Mouse (Mus musculus) mouse embryonic stem cell (cell line): ENCODE results near the gene Paqr7.
"Not testable (repeated sequence)": the region's sequence is repeated elsewhere in the genome, so short reads cannot be mapped to it uniquely, and the experiment has no call there.

Source experiments
- in situ Hi-C, 2 experiments: fragments of 300-500 bp; cut with MboI; formaldehyde crosslinking; loops; 1 replicate in 1 of 2; 3 replicates in 1 of 2; pipeline ENCODE4 v1.14.3; 2019 to 2020; ENCODE audit warnings: low sequenced_read_pairs in 2 of 2, low pct_unique_long_range_greater_than_20kb in 1 of 2, mixed read lengths in 1 of 2; ENCODE audit not compliant: unreplicated experiment in 1 of 2

Paqr7 gene

DNA sequence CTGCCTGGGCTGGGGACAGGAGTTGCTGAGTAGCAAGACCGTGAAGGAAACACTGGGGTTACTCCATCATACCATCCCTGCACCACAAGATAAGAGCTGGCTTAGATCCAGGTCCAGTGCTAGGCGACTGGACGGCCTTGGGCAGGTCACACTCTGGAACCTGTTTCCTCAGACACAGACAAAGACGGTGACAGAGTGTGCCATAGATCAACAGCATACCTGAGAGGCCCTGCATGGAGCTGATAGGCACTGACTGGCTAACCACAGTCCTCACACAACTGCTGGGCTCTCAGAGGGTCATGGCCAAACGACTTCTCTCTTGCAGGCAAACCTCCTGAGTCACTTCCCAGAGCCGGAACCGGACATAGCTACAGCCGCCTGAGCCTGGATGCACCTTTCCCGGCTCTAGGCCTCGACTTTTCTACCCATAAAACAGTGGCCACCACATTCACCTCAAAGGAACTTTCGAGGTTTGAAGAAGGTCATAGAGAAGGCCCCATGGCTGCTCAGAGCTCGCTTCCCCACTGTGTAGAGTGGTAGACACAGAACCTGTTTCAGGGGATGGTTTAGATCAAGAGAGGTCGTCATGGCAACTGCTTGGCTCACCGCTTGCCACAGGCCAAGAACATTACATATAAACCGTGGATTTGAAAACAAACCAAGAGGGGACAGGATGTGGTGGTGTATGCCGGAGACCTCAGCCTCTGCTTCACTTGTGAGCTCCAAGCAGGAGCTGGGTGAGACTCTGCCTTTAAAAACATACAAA, 1.5 kb upstream of the Paqr7 start:
- in situ Hi-C loops: no loop called here

GRCm38 (mm10) chr4:134495546-134495923, 962 bp upstream of the Paqr7 start:
- in situ Hi-C loops: no loop called here

DNA sequence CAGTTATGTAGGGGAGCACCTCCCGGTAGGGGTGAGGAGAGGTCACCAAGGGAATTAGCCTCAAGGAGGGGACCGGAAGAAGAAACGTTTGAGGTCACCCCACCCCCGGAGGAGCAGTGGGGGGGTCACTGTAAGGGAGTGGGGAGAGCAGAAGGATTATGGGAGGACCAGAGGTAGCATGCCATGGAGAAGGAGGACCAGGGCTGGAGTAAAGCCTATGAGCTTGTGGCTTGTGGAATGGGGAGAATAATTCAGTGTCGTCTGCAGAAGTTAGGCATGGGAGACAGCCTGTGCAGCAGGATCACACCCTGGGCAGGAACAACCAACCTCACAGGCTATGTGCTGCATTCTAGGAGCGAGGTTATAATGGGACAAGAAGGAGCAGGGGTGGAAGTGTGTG, 726 bp downstream of the Paqr7 start:
- in situ Hi-C loops: no loop called here

GRCm38 (mm10) chr4:134497986-134498731, 1.7 kb downstream of the Paqr7 start:
- in situ Hi-C loops: no loop called here

DNA sequence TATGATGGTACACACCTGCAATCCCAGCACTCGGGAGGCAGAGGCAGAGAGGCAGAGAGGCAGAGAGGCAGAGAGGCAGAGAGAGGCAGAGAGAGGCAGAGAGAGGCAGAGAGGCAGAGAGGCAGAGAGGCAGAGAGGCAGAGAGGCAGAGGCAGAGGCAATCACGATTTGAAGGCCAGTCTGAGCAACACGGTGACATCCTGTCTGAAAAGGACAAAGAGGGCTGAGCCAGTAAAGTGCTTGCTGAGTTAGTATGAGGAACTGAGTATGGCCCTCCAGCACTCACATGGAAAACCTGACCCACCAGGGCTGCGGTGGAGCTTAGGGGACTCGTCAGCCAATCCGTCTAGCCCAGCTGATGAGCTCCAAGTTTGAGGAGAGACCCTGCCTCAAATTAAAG, 2.5 kb downstream of the Paqr7 start:
- in situ Hi-C loops: not testable (repeated sequence)

- in situ Hi-C loops: no loop called here
Measured at GRCm38 (mm10) chr4:134501095-134501494, 4.6 kb downstream of the Paqr7 start.

DNA sequence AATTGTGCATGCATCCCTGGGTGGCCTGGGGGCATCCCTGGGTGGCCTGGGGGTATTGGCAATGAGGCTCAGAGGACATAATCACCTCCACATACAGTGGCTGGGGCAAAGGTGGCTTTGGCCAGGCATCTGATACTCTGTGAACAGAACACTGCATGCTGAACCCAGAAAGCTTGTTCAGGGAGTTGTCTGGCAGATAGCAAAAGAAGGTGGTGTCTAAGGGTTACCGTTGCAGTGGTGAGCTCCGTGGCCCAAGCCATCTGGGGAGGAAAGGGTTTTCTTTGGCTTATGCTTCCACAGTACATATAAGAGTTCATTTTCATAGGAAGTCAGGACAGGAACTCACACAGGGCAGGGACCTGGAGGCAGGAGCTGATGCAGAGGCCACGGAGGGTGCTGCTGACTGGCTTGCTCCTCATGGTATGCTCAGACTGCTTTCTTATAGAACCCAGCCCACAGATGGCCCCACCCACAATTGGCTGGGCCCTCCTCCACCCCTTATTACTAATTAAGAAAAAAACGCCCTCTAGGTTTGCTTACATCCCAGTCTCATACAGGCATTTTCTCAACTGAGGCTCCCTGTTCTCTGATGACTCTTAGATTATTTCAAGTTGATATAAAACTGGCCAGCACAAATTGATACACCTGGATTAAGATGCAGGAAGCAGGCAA, 7.3 kb downstream of the Paqr7 start:
- in situ Hi-C loops: no loop called here

- in situ Hi-C loops: no loop called here
Measured at GRCm38 (mm10) chr4:134505303-134505789, 8.8 kb downstream of the Paqr7 start.

DNA sequence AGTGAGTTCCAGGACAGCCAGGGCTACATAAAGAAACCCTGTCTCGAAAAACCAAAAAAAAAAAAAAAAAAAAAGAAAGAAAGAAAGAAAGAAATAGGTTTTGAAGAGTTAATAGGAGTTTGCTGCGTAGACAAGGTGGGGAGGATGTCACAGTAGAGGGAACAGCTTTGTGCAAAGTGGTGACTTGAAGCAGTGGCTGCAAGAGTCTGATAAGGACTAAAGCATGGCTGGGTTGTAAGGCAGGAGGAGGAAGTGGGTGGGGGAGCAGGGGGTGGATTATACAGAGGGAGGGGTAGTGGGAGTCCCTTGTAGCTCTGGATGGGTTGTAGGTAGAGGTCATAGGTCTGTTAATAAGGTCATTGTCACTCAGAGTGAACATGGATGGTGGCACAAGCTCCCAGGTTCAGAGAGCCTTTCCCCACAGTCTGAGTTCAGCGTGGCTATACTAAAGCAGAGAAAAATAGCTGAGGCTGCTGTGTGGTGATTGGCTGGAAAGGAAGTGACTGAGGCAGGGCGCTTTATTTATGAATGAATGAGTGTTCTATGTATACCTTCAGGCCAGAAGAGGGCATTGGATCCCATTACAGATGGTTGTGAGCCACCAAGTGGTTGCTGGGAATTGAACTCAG, 9.6 kb downstream of the Paqr7 start:
- in situ Hi-C loops: no loop called here

DNA sequence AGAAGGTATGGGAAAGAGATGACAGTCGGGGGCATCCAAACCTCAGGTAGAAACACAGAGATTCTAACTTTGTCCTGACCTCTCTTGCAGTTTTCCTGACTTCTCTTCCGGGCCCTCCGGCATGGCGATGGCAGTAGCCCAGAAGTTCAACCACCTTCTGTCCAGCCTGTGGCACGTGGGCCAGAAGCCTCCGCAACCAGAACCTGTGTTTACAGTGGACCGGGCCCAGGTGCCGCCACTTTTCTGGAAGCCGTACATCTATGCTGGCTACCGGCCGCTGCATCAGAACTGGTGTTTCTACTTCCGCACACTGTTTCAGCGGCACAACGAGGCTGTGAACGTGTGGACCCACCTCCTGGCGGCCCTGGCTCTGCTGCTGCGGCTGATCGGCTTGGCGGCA, 10.2 kb downstream of the Paqr7 start:
- in situ Hi-C loops: no loop called here

- in situ Hi-C loops: no loop called here
Measured at GRCm38 (mm10) chr4:134510396-134510795, 13.9 kb downstream of the Paqr7 start.

DNA sequence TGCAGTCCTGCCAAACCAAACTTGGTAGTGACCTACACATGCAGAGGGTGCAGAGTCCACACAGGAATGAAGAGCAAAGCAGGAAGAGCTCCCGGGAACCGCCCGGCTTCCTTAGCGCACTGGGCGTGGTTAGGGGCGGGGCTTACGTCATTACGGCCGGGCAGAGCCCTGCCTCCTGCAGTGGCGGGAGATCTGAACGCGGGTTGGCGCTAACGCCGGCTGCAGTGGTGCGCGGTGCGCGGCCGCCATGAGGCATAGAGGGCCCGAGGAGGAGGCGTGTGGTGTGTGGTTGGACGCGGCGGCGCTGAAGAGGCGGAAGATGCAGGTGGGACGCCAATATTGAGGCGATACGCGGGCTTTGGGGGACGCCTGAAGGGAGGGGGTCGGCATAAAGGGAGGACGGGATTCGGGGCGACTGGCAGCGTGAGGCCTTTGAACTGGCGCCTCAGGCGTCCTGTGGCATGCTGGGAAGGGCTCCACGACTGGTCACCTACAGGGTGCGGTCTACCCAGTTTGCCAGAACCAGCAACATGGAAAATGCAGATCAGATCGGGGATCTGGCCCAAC, 14.4 kb downstream of the Paqr7 start, which contains the start of gene Aunip:
Aunip (plus strand) TSS at position 155 of the 567 bp plus-strand sequence.
- in situ Hi-C loops: no loop called here

GRCm38 (mm10) chr4:134511730-134512129, 15.2 kb downstream of the Paqr7 start:
- in situ Hi-C loops: no loop called here

GRCm38 (mm10) chr4:134512798-134513197, 16.3 kb downstream of the Paqr7 start:
- in situ Hi-C loops: no loop called here

DNA sequence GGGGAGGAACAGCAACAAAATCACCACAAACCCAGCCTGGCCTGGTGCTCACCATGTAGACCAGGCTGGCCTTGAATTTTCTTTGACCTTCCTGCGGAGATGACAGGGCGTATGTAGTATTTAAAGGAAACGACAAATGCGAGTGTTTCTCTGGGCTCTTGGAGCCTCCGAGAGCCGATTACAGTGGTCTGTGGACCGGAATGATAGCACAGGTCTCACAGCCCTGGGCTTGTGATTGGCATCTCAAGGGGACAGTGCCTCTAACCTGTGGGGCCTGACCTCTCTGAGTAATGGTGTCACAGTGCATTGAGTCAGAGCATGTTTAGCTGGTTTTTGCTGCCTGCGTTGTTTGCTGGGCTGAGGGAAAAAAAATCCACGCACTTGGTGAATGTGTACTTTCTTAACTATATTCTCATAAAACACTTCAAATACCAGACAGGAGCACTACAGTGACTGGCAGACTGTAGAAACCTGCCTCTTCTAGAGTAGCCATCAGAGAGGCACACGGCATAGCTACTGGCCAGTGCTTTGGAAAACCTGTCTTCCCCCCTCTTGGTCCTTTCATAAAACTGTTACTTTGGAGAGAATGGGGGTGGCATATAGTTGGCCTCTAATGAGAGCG, 17.9 kb downstream of the Paqr7 start:
- in situ Hi-C loops: no loop called here

DNA sequence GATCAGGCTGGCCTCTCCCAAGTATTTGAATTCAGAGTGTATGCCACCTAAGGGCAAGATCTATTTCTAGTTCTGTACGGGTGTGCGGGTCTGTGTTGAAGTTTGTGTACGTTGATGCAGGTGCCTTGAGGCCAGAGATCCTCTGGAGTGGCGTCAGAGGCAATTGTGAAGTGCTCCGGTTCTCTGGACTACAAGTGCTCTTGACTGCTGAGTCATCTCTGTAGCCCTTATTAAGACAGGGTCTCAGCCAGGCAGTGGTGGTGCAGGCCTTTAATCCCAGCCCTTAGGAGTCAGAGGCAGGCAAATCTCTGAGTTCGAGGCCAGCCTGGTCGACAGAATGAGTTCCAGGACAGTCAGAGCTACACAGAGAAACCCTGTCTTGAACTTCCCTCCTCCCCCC, 19.1 kb downstream of the Paqr7 start:
- in situ Hi-C loops: no loop called here

DNA sequence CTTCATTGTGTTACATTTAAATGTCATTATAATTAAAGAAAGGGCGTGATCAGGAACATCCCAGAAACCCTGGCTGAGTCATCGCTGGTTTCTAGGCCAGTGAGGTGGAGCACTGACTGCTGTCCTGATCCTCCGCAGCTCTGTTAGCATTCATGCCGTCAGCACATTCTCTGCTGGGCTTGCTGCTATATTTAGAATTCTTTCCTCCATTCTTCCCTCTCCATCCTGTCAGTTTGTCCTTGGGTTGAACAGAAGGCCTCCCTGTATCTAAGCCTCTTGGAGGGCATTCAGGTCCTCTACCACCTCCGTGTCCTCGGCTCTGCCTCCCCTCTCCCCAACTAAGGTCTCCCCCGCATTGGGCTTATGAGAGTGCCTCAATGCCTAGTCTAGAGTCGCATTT, 20.5 kb downstream of the Paqr7 start:
- in situ Hi-C loops: no loop called here

DNA sequence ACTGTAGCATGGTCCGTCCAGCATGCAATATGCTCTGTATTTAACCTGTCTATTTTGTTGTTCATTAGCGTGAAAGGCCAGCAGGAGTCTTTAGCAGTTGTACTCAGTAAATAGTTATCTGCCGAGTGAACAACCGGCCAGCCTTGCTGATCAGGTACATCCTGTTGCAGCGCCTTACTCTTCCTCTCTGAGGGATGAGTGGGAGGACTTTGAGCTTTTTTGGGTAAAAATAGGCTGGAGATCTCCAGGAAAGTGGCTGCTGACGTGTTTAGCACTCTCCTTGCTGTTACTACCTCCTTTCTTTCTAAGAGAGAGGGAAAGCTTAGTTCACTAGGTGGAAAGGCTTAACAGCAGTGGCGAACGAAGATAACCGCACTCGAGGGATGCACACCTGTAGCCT, 21.2 kb downstream of the Paqr7 start:
- in situ Hi-C loops: no loop called here
